Mouse (Mus musculus) gastrocnemius, postnatal 4 days (tissue): ENCODE measurements around the gene Prox1. TPM values are rescaled to one million over a fixed set of nuclear protein-coding genes. Genes with fewer than 3 reads are reported as not detected.
A peak's percentile ranks its signal among the peaks of the same experiment; 100 is the strongest.

ENCODE experiments used
- DNase-seq, 2 experiments: peaks; one replicate each; pipeline ENCODE4 v3.0.0; 2021 to 2022; ENCODE audit warnings: low spot score in 2 of 2, mixed read lengths in 2 of 2
- total RNA-seq, 2 experiments: library from RNA; stranded (reverse); gene quantifications; 2 replicates each; pipeline ENCODE4 v1.2.3; 2021

Gene Prox1
- total RNA-seq, 2 experiments from 2014 or later, result 12.2 to 14.9 TPM

GRCm38 (mm10) chr1:190174231-190174630 lies 3.7 kb upstream of the Prox1 start:
- peak in 1 of 2 experiments; percentile 14 for DNase-seq

- DNase-seq, result no peak
Measured at GRCm38 (mm10) chr1:190173596-190173995, 3.1 kb upstream of the Prox1 start.

DNA sequence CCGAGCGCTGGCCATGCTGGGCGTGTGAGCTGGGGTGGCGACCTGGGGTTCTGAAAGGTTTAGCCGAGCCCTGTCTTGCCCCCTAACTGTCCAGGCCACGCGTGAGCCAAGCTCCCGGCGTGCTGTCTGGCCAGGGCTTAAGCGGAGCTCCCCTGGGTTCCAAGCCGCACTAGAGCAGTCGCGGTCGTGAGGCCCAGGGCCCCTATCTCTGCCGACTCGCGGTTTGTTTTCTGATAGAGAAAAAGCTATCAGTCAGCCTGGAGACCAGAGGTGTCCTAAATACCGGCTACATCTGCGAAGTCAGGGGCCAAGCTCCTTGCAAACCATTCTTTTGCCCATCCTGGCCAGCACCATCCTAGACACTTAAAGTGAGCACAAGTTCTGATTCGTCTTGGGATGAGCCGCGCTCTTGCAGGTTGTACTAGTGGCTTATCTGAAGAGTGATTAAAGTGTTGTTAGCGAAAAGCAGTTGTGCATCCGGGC lies 2.5 kb upstream of the Prox1 start:
- no peak for DNase-seq

- DNase-seq, result no peak
Measured at GRCm38 (mm10) chr1:190172311-190172978, 1.9 kb upstream of the Prox1 start.

- no peak for DNase-seq
Measured at GRCm38 (mm10) chr1:190171750-190172149, 1.2 kb upstream of the Prox1 start.

- DNase-seq, result no peak
Measured at GRCm38 (mm10) chr1:190171341-190171740, 827 bp upstream of the Prox1 start.

- DNase-seq, result no peak
Measured at GRCm38 (mm10) chr1:190170819-190171216, 304 bp upstream of the Prox1 start.

DNA sequence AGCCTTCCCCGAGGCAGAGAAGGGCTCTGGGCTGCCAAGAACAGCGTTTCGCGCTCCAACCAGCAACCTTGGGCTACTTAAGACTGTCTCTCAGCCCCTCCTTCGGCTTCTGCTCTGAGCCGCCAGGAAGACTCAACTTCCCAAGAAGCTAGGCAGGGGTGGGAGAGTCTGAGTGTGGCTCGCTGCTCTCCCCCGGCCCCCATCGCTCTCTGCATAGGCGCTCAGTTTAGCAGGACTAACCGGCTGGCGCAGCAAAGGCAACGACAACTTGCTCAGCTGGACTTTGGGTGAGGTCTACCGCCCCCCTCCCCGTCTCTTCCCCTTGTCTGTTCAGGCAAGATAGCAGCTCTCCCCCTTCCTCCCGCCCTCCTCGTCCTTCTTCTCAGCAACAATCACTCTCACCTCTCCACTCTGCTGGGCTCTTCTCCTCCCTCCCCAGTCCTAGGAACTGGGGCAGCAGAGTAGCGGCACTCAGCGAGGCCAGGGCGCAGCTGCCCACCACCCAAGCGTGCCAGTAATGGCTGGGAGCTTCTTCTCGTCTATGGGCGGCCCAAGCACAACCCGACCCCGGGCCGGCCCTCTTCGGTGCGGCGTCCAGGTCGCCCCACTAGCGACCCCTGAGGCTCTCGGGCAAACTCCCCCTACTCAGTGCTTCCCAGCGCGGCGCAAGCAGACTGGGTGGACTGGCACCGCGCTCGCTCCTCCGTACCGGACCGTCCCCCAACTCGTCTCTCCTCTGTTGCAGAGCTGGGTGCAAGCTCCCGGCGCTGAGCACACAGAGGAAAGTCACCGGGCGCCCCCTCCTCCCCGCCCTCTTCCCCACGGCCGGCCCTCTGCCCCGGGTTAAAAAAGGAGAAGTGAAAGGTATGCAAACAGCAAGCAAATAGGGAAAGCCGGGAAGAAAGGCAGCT lies 1.5 kb downstream of the Prox1 start:
- DNase-seq, result peak in 1 of 2 experiments; percentile 39

GRCm38 (mm10) chr1:190168115-190168514 lies 2.4 kb downstream of the Prox1 start:
- DNase-seq, result no peak

DNA sequence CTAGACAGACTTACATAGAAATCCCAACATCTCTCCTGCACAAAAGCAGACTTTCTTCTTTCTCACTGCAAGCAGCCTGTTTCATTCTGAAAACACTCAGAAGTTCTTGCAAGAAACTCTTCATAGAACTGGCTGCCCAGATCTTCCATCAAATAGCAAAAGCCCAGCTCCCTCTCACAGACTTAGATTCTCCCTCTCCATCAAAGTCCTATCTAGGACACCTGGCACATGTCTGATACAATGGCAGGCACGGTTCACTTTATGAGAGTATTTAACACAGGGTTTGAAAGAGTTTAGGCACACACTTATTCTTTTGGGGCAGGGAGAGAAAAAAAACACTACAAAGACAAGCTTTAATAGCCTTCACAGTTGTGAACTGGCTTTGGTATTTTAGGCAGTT lies 2.9 kb downstream of the Prox1 start:
- DNase-seq, result no peak

DNA sequence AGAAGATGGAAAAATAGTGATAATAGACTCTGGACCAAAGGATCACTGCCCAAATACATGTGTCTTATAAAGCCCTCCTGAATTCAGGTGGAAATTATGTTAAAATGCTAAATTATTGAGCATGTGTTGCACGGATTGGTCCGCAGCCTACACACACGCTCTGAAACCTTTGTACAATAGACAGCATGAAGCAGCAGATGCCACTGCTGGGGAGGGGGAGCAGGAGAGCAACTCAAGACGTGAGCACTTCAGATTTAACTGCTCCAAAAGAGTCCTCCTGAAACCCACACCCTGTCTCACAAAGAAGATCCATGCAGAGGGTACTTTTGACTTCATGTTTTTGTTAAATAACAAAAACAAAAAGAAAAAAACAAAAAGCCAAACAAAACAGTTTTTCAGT lies 5.0 kb downstream of the Prox1 start:
- DNase-seq, result no peak

- DNase-seq, result no peak
Measured at GRCm38 (mm10) chr1:190163471-190163870, 7.0 kb downstream of the Prox1 start.

- DNase-seq, result peak; percentile 48 to 65
Measured at GRCm38 (mm10) chr1:190161708-190162465, 8.6 kb downstream of the Prox1 start.

GRCm38 (mm10) chr1:190161288-190161687 lies 9.2 kb downstream of the Prox1 start:
- peak in 1 of 2 experiments; percentile 37 for DNase-seq

DNA sequence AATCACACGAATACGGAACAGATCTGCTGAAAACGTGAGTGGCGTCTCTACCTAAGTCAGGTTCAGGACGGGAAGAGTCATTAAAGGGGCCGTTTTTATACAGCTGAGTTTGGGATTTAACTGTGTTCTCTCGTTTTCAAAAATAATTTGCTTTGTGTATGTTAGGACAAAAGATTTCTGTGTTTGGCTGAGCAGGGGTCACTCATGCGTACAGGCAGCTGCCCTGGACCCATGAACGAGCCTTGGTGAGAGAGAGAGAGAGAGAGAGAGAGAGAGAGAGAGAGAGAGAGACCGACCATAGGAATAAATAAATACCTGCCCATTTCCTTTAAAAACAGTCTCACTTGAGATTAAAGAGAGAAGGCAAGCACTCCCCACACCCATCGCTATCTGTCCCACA lies 11.1 kb downstream of the Prox1 start:
- no peak for DNase-seq

- DNase-seq, result no peak
Measured at GRCm38 (mm10) chr1:190155751-190156150, 14.8 kb downstream of the Prox1 start.

GRCm38 (mm10) chr1:190155021-190155420 lies 15.5 kb downstream of the Prox1 start:
- no peak for DNase-seq

DNA sequence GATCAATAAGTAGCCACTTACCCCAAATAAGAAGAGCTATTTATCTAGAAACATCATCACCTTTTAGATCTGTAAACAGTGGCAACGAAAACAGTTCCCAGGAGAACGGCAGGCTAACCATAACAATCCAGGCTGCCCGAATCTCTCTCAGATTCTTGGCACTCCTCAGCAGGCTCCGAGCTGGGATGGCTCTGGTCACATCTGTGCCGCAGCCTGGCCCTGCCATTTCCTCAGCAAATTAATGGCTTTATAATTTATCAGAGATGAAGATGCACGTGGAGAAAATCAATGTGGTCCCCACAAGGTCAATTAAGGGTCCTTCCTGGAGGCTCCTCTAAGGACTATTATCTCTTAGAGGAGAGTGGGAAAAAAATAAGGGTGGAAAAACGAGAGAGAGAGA lies 16.2 kb downstream of the Prox1 start:
- DNase-seq, result no peak

DNA sequence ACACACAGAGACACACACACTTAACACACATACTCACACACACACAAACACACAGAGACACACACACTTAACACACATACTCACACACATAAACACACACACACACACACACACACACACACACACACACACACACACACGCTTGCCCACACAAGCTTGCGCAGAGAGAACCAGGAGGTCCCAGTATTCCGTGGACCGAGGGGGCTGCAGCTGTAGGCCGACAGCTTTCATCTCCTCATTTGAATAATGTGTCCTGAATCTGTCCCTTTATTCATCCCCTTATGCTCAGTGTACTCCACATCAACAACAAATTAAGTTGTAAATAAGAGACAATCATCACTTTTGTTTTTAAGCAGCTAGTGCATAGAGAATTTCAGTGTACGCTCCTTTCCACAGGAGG lies 17.9 kb downstream of the Prox1 start:
- DNase-seq, result no peak

DNA sequence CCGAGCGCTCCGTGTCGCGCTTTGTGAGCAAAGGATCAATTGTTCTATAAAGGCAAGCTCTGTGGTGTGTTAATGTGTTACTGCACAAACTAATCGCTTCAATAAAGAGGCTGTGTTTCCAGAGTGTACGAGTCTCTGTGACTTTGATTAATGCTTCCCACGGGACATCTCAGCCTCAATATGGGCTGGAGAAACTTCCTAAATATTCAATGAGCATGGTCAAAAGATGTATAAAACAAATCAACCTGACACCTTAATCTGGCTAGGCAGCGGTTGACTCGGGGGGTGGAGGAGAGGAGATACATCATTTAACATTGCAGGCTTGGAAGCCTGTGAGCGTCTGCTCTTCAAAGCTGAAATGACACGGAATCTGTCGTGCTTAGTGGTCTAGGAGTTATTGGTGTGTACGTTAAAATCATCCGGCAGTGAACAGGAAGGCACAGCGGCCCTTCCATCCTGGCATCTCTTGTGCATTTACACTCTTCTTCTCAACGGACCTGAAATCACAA lies 21.2 kb downstream of the Prox1 start:
- DNase-seq, result no peak

DNA sequence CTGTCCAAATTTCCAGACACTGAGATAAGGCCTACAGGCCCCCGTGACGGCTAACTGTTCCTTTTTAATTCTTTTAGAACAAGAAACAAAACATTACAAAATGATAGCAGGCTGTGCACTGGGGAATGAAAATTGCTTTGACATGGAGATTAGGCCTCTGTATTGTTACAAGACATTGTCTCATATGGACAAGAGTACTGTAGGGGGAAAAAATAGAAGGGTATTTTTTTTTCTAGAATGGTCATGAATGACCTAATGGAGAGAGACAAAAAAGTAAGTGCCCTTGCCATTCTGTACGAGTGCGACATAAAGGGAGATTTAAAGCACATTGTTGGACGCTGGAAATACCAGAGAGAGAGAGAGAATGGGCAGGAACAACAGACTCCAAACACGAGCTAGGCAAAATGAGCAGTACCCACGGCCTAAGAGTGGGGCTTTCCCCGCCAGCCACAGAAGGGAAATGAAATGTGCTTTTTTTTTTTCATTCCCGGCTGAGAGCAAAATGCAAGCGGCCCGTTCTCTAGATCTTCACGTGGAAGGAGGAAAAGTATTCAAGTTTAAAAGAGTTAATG lies 21.8 kb downstream of the Prox1 start:
- DNase-seq, result no peak
